Mouse (Mus musculus) MEL (cell line): ENCODE results near the gene Lemd1. TPM values are rescaled to one million over a fixed set of nuclear protein-coding genes. Genes with fewer than 3 reads are reported as not detected.

Source experiments
- DNase-seq: peaks from one replicate; pipeline ENCODE4 v3.0.0; 2011; ENCODE audit warnings: low read depth, low spot score
- H3K27ac ChIP-seq: 2 replicates; pipeline ENCODE4 v1.5.1; 2012; ENCODE audit warnings: low read depth, mild to moderate bottlenecking, control low read depth, low read length, moderate library complexity; ENCODE audit not compliant: control insufficient read depth
- H3K27me3 ChIP-seq, 2 experiments: fragments of 150-350 bp in 1 of 2; sonication (generic) in 1 of 2; 2 replicates each; pipeline ENCODE4 v1.6.1; 2012; ENCODE audit warnings: low read length in 2 of 2, mild to moderate bottlenecking in 2 of 2, improper control_type of control experiment in 1 of 2, moderate library complexity in 1 of 2; ENCODE audit not compliant: insufficient read depth in 2 of 2, control insufficient read depth in 1 of 2
- H3K36me3 ChIP-seq, 2 experiments: 2 replicates each; pipeline ENCODE4 v1.6.1; 2012 to 2014; ENCODE audit warnings: low read length in 2 of 2, improper control_type of control experiment in 1 of 2, inconsistent platforms in 1 of 2, mild to moderate bottlenecking in 1 of 2; ENCODE audit not compliant: insufficient read depth in 2 of 2, control insufficient read depth in 1 of 2
- H3K4me1 ChIP-seq, 2 experiments: fragments of 150-350 bp in 1 of 2; sonication (generic) in 1 of 2; 2 replicates each; pipeline ENCODE4 v1.6.1; 2012; ENCODE audit warnings: low read length in 2 of 2, improper control_type of control experiment in 1 of 2, mild to moderate bottlenecking in 1 of 2; ENCODE audit not compliant: insufficient read depth in 2 of 2, control insufficient read depth in 1 of 2
- H3K4me3 ChIP-seq, 2 experiments: fragments of 150-350 bp in 1 of 2; sonication (generic) in 1 of 2; 2 replicates each; pipeline ENCODE4 v1.5.1; 2012; ENCODE audit warnings: low read depth in 2 of 2, low read length in 2 of 2, mild to moderate bottlenecking in 2 of 2, moderate library complexity in 2 of 2, control low read depth in 1 of 2, improper control_type of control experiment in 1 of 2; ENCODE audit not compliant: control insufficient read depth in 1 of 2, insufficient read depth in 1 of 2
- H3K79me2 ChIP-seq: 2 replicates; pipeline ENCODE4 v1.6.1; 2012; ENCODE audit warnings: mild to moderate bottlenecking, low read length, moderate library complexity; ENCODE audit not compliant: control insufficient read depth, poor library complexity, insufficient read depth
- H3K9ac ChIP-seq: 2 replicates; pipeline ENCODE4 v1.6.1; 2012; ENCODE audit warnings: low read depth, mild to moderate bottlenecking, control low read depth, low read length, moderate library complexity; ENCODE audit not compliant: control insufficient read depth, poor library complexity, severe bottlenecking
- H3K9me3 ChIP-seq: fragments of 150-350 bp; sonication (generic); replicated peaks from 2 replicates; pipeline ENCODE4 v1.6.1; 2012; ENCODE audit warnings: mild to moderate bottlenecking, low read length, improper control_type of control experiment, moderate library complexity; ENCODE audit not compliant: insufficient read depth
- BHLHE40 ChIP-seq: IDR thresholded peaks from 2 replicates; pipeline ENCODE4 v1.6.1; 2012; ENCODE audit warnings: low read depth, mild to moderate bottlenecking, inconsistent platforms, low read length, improper control_type of control experiment, borderline replicate concordance
- CHD1 ChIP-seq: IDR thresholded peaks from 2 replicates; pipeline ENCODE4 v1.6.1; 2012; ENCODE audit warnings: low read depth, mild to moderate bottlenecking, inconsistent platforms, low read length, improper control_type of control experiment
- CTCF ChIP-seq, 3 experiments: IDR thresholded peaks in 2 of 3; conservative IDR thresholded peaks in 1 of 3; 2 replicates each; pipeline ENCODE4 v1.5.1; 2011 to 2012; ENCODE audit warnings: low read length in 3 of 3, low read depth in 2 of 3, mild to moderate bottlenecking in 2 of 3, improper control_type of control experiment in 1 of 3, inconsistent platforms in 1 of 3, mixed read lengths in 1 of 3, moderate library complexity in 1 of 3; ENCODE audit not compliant: control insufficient read depth in 1 of 3, insufficient read depth in 1 of 3, poor library complexity in 1 of 3, severe bottlenecking in 1 of 3
- ETS1 ChIP-seq: IDR thresholded peaks from 2 replicates; pipeline ENCODE4 v1.6.1; 2012; ENCODE audit warnings: low read depth, mild to moderate bottlenecking, inconsistent platforms, low read length, improper control_type of control experiment, moderate library complexity
- GABPA ChIP-seq: IDR thresholded peaks from 2 replicates; pipeline ENCODE4 v1.6.1; 2012; ENCODE audit warnings: low read depth, mild to moderate bottlenecking, inconsistent platforms, low read length, improper control_type of control experiment, moderate library complexity
- GATA1 ChIP-seq: IDR thresholded peaks from 2 replicates; pipeline ENCODE4 v1.6.1; 2011; ENCODE audit warnings: low read depth, low read length, improper control_type of control experiment
- KAT2A ChIP-seq: conservative IDR thresholded peaks from 2 replicates; pipeline ENCODE4 v1.6.1; 2012; ENCODE audit warnings: low read depth, low read length, improper control_type of control experiment, inconsistent platforms
- MAFK ChIP-seq: IDR thresholded peaks from 2 replicates; pipeline ENCODE4 v1.6.1; 2011; ENCODE audit warnings: low read depth, mild to moderate bottlenecking, low read length, improper control_type of control experiment, borderline replicate concordance
- MXI1 ChIP-seq: IDR thresholded peaks from 2 replicates; pipeline ENCODE4 v1.6.1; 2011; ENCODE audit warnings: mild to moderate bottlenecking, low read depth, low read length, improper control_type of control experiment
- MYB ChIP-seq: IDR thresholded peaks from 2 replicates; pipeline ENCODE4 v1.6.1; 2011; ENCODE audit warnings: mild to moderate bottlenecking, low read depth, low read length, improper control_type of control experiment
- MYC ChIP-seq: IDR thresholded peaks from 2 replicates; pipeline ENCODE4 v1.6.1; 2011; ENCODE audit warnings: low read depth, mild to moderate bottlenecking, low read length, improper control_type of control experiment, moderate library complexity
- NELFE ChIP-seq: IDR thresholded peaks from 2 replicates; pipeline ENCODE4 v1.6.1; 2011; ENCODE audit warnings: low read depth, low read length, improper control_type of control experiment
- RCOR1 ChIP-seq: IDR thresholded peaks from 2 replicates; pipeline ENCODE4 v1.6.1; 2012; ENCODE audit warnings: low read depth, mild to moderate bottlenecking, inconsistent platforms, low read length, improper control_type of control experiment
- SMC3 ChIP-seq: IDR thresholded peaks from 2 replicates; pipeline ENCODE4 v1.6.1; 2011; ENCODE audit warnings: low read depth, low read length, improper control_type of control experiment
- TAL1 ChIP-seq: IDR thresholded peaks from 2 replicates; pipeline ENCODE4 v1.6.1; 2012; ENCODE audit warnings: mild to moderate bottlenecking, inconsistent platforms, low read length, moderate library complexity, mixed read lengths
- USF1 ChIP-seq: IDR thresholded peaks from 2 replicates; pipeline ENCODE4 v1.6.1; 2014; ENCODE audit warnings: low read depth, mild to moderate bottlenecking, inconsistent platforms, low read length, improper control_type of control experiment, moderate library complexity
- ZC3H11A ChIP-seq: IDR thresholded peaks from 2 replicates; pipeline ENCODE4 v1.6.1; 2012; ENCODE audit warnings: low read depth, mild to moderate bottlenecking, inconsistent platforms, low read length, improper control_type of control experiment
- ZKSCAN1 ChIP-seq: IDR thresholded peaks from 2 replicates; pipeline ENCODE4 v1.6.1; 2012; ENCODE audit warnings: low read depth, mild to moderate bottlenecking, inconsistent platforms, low read length, improper control_type of control experiment, moderate library complexity
- ZMIZ1 ChIP-seq: IDR thresholded peaks from 2 replicates; pipeline ENCODE4 v1.6.1; 2012; ENCODE audit warnings: low read depth, mild to moderate bottlenecking, inconsistent platforms, low read length, improper control_type of control experiment, moderate library complexity
- polyA plus RNA-seq, 2 experiments: library from polyadenylated mRNA; stranded (reverse) in 1 of 2; unstranded in 1 of 2; fragments of >175 nt in 1 of 2; fragments of >200 nt in 1 of 2; gene quantifications; 2 replicates each; pipeline versions ENCODE4 v1.2.1 to v1.2.4; 2012; ENCODE audit warnings: low replicate concordance in 2 of 2, low read depth in 1 of 2; ENCODE audit not compliant: insufficient read length in 2 of 2, insufficient read depth in 1 of 2, missing spikeins in 1 of 2
- total RNA-seq: library from RNA; depleted of rRNA; stranded (reverse); fragments of 300-350 nt; gene quantifications from 2 replicates; pipeline ENCODE4 v1.2.3, GENCODE M21; 2012

Gene Lemd1
- total and polyA plus RNA-seq, 3 experiments, result not detected

DNA sequence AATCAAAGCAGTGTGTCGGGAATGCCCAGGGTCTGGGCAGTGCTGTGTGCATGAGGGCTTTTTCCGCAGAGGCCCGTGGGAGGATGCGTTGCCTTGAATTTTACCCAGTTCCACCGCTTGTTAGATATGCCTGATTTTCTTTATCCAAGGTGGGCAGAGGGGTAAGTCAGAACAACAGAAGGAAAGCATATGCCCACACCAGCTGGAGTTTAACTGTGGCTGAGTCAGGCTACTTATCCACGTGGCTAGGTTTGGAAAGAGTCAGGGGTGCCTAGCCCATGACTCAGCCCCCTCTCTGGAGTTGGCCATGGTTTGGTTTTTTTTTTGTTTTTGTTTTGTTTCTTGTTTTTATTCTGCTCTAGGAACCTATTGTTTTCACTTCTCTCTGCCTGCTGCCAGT, 8.0 kb downstream of the Lemd1 start:
- no peaks in the 10 kb centered on the region for H3K79me2 ChIP-seq
- H3K9ac ChIP-seq, result no peak overlapping the region
- H3K4me1 ChIP-seq, result no peaks in the 10 kb centered on the region
- no peaks in the 10 kb centered on the region for H3K36me3 ChIP-seq
- TF ChIP-seq USF1, result no peak
- no peak for TF ChIP-seq NELFE
- no peak for TF ChIP-seq MYB
- no peak for DNase-seq
- H3K9me3 ChIP-seq, result no peaks in the 10 kb centered on the region
- H3K27ac ChIP-seq, result no peak overlapping the region
- H3K27me3 ChIP-seq, result peaks cover 17 to 28% of the 10 kb centered on the region in 2 experiments
- no peak overlapping the region for H3K4me3 ChIP-seq

GRCm38 (mm10) chr1:132199934-132200333, 8.7 kb downstream of the Lemd1 start:
- no peaks in the 10 kb centered on the region for H3K9me3 ChIP-seq
- H3K27me3 ChIP-seq, result peaks cover 23 to 34% of the 10 kb centered on the region in 2 experiments
- H3K4me1 ChIP-seq, result no peaks in the 10 kb centered on the region
- no peak for DNase-seq
- H3K27ac ChIP-seq, result no peak overlapping the region
- no peaks in the 10 kb centered on the region for H3K36me3 ChIP-seq
- H3K9ac ChIP-seq, result no peak overlapping the region
- TF ChIP-seq BHLHE40 (no peak), SMC3 (no peak), MXI1 (no peak), MYC (no peak), ETS1 (no peak), NELFE (no peak), RCOR1 (no peak), ZMIZ1 (no peak), KAT2A (no peak), MAFK (no peak), ZKSCAN1 (no peak), GABPA (no peak), CHD1 (no peak), CTCF (IDR thresholded peaks at IDR 0.05 in 2 of 3, conservative IDR thresholded peaks at IDR 0.05 in 1 of 3; ENCODE audit: control insufficient read depth in 1 of 3, insufficient read depth in 1 of 3, low read depth in 2 of 3, low read length in 3 of 3, poor library complexity in 1 of 3, severe bottlenecking in 1 of 3) (no peak), ZC3H11A (no peak), GATA1 (no peak), TAL1 (no peak)
- H3K79me2 ChIP-seq, result no peaks in the 10 kb centered on the region
- H3K4me3 ChIP-seq, result no peak overlapping the region
